Mouse (Mus musculus) testis, adult 2 months (tissue): ENCODE data around the gene Ttbk2.

Experiments
- CTCF ChIP-seq: fragments of 200-500 bp; IDR thresholded peaks from 2 replicates; pipeline ENCODE4 v1.5.1; 2012; ENCODE audit warnings: low read depth, mild to moderate bottlenecking, inconsistent platforms, low read length, moderate library complexity; ENCODE audit not compliant: control insufficient read depth, insufficient read depth, insufficient replicate concordance
- POLR2A ChIP-seq: fragments of 200-500 bp; IDR thresholded peaks from 2 replicates; pipeline ENCODE4 v1.6.1; 2012; ENCODE audit warnings: low read depth, mild to moderate bottlenecking, inconsistent platforms, low read length, moderate library complexity; ENCODE audit not compliant: control insufficient read depth

DNA sequence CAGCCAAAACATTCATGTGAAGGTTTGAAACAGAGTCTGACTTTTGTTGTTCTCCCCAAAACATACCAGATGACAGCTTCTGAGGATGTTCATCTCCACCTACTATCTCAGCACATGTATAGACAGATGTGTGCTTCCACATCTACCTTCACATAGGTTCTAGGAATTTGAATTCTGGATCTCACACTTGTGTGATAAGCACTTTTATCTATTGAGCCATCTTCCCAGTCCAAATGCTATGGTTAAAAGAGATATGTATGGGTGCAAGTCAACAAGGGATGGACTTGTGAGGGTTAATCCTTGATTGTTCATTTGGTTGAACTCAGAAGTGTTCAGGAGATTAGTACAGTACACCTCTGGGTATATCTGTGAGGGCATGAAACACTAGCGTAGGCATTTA, 5.1 kb downstream of the Ttbk2 start:
- no peak for TF ChIP-seq POLR2A
- TF ChIP-seq CTCF = no peak
